Mouse (Mus musculus): ENCODE measurements around the gene Cttnbp2nl. TPM values are rescaled to one million over a fixed set of nuclear protein-coding genes. Genes with fewer than 3 reads are reported as not detected.

Cttnbp2nl gene
- polyA plus RNA-seq, 3 experiments from 2014 or later, result 0.29 TPM; not detected in 2

- ATAC-seq, result peak; percentile 61
Measured at GRCm38 (mm10) chr3:105058627-105059513, 5.9 kb upstream of the Cttnbp2nl start.

- ATAC-seq, result no peak
Measured at GRCm38 (mm10) chr3:105055666-105056065, 2.7 kb upstream of the Cttnbp2nl start.

- ATAC-seq, result no peak
Measured at GRCm38 (mm10) chr3:105054952-105055351, 2.0 kb upstream of the Cttnbp2nl start.

- ATAC-seq, result no peak
Measured at GRCm38 (mm10) chr3:105053698-105054001, 704 bp upstream of the Cttnbp2nl start.

GRCm38 (mm10) chr3:105052171-105052936, 592 bp downstream of the Cttnbp2nl start:
- no peak for ATAC-seq

GRCm38 (mm10) chr3:105051103-105051502, 1.8 kb downstream of the Cttnbp2nl start:
- no peak for ATAC-seq

GRCm38 (mm10) chr3:105049848-105050247, 3.1 kb downstream of the Cttnbp2nl start:
- ATAC-seq, result no peak

GRCm38 (mm10) chr3:105047616-105048015, 5.3 kb downstream of the Cttnbp2nl start:
- ATAC-seq, result no peak

GRCm38 (mm10) chr3:105046870-105047269, 6.1 kb downstream of the Cttnbp2nl start:
- ATAC-seq, result no peak

GRCm38 (mm10) chr3:105043746-105044145, 9.2 kb downstream of the Cttnbp2nl start:
- ATAC-seq, result no peak

GRCm38 (mm10) chr3:105040983-105041625, 11.8 kb downstream of the Cttnbp2nl start:
- ATAC-seq, result no peak

- no peak for ATAC-seq
Measured at GRCm38 (mm10) chr3:105040002-105040401, 12.9 kb downstream of the Cttnbp2nl start.

GRCm38 (mm10) chr3:105037240-105037770, 15.6 kb downstream of the Cttnbp2nl start:
- no peak for ATAC-seq

- ATAC-seq, result no peak
Measured at GRCm38 (mm10) chr3:105036281-105036847, 16.6 kb downstream of the Cttnbp2nl start.

GRCm38 (mm10) chr3:105023371-105024005, 29.5 kb downstream of the Cttnbp2nl start:
- ATAC-seq, result no peak

- ATAC-seq, result no peak
Measured at GRCm38 (mm10) chr3:105019826-105020692, 32.9 kb downstream of the Cttnbp2nl start.

GRCm38 (mm10) chr3:105018783-105019105, 34.2 kb downstream of the Cttnbp2nl start:
- no peak for ATAC-seq

GRCm38 (mm10) chr3:105018085-105018782, 34.7 kb downstream of the Cttnbp2nl start:
- ATAC-seq, result no peak

- ATAC-seq, result no peak
Measured at GRCm38 (mm10) chr3:105017314-105017713, 35.6 kb downstream of the Cttnbp2nl start.

- ATAC-seq, result no peak
Measured at GRCm38 (mm10) chr3:105016204-105016603, 36.7 kb downstream of the Cttnbp2nl start.

- ATAC-seq, result no peak
Measured at GRCm38 (mm10) chr3:105014908-105015307, 38.0 kb downstream of the Cttnbp2nl start.
